Mouse (Mus musculus): Measurements from ENCODE around the gene Cyp4f13.

Cyp4f13 gene

DNA sequence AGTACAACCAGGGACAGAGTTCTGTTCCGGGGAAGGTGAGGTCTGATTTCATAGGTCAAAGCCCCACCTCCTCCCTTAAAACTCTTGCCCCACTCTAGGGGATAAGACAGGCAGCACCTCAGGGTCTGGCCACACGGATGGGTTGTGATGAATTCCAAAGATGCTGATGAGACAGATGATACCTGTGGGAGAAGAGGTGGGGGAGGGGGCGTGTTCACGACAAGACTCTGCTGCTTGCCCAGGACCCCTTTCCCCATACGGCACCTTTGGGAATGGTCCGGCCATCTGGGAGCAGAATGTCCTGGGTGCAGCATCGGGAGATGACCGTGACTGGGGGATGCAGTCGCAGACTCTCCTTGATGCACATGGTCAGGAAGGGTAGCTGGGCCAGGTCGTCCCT lies 41.0 kb downstream of the Cyp4f13 start:
- DNase-seq (ENCODE audit: low read depth, low spot score), result no peak

DNA sequence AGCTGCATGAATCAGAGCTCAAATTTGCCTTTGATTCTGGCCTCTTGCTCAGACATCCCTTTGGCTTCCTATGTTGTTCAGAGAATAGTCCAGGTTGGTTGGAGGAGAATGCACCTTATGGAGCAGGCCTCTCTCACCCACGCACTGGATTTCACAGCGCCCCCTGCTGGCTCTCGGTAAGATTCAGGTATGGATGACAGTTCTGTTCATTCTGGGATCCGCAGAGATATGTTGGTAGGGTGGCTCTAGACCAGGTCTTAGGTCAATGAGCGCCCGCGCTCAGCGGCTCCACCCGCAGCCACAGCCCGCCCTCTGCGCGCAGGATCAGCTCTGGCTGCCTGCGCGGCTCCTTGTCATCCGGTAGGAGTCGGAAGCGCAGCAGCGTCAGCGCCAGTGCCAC lies 42.0 kb downstream of the Cyp4f13 start:
- DNase-seq (ENCODE audit: low read depth, low spot score), result peak; percentile 59

DNA sequence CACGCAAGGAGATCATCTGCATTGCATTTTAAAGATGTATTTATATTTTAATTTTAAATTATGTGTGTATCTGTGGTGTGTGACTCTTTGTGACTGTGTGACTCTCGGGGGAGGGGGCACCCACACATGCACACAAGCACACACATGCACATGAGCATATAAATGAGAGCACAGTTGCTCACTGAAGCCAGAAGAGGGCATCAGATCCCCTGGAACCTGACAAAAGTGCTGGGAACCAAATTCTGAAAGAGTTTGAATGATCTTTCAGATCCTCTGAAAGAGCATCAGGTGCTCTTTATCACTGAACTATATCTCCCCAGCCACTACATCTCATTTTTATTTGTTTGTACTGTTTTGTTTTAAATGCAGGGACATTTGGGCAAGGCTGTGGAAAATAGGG lies 42.8 kb downstream of the Cyp4f13 start:
- peak; percentile 63 for DNase-seq (ENCODE audit: low read depth, low spot score)

DNA sequence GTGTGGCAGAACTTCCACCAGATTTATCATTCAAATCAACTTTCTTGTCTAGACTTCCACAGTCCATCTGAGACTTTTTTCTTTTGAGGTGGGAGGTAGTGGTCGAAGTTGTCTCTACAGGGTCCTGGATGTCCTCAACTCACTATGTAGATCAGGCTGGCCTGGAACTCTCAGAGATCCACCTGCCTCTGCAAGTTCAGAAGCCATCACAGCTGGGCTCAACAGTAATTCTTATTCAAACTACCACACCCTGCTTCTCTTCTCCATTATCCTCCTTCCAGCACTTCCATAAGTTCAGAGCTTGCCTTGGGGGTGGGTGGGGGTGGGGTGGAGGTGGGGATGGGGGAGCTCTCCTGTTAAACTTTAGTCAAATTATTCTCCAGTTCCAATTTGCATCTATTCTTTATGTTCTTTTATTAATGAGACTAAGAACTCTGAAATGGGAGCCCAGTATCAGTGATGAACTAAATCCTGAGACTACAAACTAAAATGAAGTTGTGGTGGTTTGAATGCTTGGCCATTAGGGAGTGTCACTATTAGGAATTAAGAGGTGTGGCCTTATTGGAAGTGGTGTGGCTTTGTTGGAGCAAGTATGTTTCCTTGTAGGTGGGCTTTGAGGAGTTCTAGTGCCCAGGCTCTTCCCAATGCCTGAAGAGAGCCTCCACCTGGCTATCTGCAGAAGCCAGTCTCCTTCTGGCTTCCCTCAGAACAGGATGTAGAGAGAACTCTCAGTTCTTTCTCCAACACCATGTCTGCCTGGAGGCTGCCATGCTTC lies 45.3 kb downstream of the Cyp4f13 start:
- no peak for DNase-seq (ENCODE audit: low read depth, low spot score)

DNA sequence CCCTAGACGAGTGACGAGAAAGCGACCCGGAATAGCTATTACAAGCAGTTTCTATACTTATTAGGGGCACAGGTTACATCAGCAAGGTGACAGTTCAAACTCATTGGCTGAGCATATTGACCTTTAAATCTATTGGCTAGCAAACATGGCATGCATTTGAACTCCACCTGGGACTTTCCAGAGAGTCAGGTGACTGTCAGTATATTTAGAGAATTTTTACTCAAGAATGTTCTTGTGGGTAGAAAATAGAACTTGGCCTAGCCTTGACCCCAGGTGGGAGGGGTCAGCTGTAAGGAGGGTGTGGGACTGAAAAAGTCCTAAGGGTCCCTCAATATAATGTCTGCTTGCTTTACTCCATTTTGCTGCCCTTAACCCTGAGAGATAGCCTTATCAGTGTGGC lies 51.8 kb downstream of the Cyp4f13 start:
- peak; percentile 91 for DNase-seq (ENCODE audit: low read depth, low spot score)

DNA sequence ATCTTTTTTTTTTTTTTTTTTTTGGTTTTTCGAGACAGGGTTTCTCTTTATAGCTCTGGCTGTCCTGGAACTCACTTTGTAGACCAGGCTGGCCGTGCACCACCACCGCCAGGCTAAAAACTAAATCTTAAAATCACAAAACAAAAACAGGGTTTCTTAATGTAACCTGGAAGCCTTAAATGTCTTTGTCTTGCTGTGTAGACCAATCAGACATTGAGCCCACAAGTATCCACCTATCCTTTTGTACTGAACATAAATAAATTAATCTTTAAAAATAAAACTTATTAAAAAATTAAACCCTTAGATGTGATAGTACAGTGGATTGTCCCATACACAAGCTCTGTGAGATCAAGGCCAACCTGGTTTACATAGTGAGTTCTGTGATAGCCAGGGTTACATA lies 53.3 kb downstream of the Cyp4f13 start:
- DNase-seq (ENCODE audit: low read depth, low spot score), result peak; percentile 77

DNA sequence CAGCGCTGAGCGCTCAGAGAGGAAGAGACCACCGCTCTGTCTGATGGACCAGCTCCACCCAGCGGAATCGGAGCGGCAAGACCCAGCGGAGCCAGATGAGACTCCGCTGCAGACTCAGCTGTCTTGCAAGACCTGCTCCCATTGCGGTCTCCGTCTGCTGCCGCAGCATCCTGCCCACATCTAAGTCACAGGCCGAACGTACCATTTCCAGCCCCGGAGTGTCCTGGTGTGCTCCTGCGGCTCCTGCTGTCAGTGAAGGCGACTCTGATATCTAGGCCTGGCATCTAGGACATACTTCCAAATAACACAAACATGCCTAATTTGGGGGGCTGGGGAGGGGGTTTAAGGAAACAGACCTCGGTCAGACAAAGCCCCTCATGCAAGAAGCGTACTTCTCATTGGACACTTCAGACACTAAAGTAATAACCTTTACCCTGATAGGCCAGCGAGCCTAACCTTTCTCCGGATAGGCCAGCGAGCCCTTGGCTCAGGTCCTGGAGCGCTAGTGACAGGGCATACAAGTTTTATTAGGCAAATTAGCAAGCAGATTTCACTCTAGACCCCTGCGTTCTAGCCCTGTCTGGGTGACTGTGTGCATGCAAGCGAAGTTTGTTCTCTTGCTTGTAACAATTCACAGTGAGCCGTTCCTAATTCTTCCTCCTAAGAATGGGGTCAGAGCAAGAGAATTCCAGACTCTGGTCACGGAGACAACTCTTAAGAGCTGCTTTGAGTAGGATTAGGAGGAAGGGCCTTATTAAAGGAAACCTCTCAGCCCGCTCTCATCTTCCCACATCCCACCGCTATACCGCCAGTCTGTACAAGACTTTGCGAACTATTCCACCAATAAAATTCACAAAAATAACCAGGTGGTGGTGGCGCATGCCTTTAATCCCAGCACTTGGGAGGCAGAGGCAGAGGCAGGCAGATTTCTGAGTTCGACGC lies 55.7 kb downstream of the Cyp4f13 start, which contains the start of gene Zfp870:
Gene Zfp870 (minus strand): TSS at position 404 of the 942 bp plus-strand sequence.
- DNase-seq (ENCODE audit: low read depth, low spot score), result peak; percentile 97

DNA sequence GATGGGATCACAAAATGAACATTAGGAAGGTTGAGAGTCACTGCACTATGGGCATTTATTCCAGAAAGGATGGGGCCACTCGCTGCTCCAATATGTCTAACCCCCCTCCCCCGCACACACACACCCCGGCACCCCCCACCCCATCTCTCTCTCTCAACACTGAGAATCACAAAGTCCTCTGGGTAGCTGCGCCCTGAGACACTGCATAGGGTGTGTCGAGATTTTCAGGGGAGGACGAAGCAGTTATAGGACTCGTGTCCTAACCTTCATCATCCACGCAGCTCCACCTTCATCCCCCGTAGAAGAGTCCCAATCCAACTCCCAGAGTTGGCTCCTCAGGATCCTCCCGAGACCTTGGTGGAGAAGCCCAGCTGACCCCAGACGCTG lies 56.4 kb downstream of the Cyp4f13 start:
- no peak for DNase-seq (ENCODE audit: low read depth, low spot score)

DNA sequence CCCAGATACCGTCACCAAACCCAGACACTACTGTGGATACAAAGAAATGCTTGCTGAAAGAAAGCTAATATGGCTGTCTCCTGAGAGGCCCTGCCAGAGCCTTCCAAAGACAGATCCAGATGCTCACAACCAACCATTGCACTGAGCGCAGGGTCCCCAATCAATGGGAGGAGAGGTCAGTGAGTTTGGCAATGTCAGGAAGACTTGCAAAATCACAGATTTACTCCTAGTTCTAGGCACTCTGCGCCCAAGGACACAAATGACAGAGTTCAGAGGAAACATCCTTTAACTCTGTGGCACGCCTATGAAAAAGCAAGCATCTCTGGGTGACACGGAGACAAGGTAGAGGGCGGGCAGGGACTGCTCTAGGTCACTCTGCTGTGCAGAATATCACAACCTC lies 57.6 kb downstream of the Cyp4f13 start:
- no peak for DNase-seq (ENCODE audit: low read depth, low spot score)

DNA sequence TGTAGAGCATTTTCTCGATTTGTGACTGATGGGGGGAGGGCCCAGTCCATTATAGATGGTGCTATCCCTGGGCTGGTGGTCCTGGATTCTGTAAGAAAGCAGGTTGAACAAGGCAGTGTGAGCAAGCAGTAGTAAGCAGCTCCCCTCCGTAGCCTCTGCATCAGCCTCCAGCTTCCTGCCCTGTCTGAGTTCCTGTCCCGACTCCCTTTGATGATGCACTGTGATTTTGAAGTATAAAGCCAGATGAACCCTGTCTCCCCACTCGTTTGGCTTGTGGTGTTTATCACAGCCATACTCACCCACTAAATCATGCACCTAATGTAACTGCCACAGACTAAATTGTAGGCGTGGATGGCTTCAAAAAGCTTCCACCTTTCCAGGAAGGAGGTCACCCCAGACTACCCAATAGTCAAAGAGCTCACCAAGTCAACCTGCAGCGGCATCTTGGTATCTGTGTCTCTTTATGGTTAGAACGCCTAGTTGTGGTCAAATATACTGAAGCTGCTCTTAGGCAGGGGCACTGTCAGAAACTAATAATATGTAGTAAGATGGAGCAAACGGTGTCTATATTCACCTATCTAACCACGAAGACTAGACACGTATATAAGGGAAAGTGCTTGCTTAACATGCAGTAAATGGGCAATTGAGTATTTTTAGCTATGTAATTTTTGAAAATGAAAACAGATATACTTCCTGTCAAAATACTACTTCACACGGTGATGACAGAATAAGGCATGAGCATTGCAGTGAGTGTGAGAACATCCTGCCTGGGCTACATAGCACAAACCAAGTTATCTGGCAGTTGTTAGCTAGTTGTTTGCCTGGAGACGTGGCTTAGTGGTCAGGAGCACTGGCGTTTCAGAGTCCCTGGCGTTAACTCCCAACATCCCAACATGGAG lies 66.6 kb downstream of the Cyp4f13 start:
- DNase-seq (ENCODE audit: low read depth, low spot score), result no peak

DNA sequence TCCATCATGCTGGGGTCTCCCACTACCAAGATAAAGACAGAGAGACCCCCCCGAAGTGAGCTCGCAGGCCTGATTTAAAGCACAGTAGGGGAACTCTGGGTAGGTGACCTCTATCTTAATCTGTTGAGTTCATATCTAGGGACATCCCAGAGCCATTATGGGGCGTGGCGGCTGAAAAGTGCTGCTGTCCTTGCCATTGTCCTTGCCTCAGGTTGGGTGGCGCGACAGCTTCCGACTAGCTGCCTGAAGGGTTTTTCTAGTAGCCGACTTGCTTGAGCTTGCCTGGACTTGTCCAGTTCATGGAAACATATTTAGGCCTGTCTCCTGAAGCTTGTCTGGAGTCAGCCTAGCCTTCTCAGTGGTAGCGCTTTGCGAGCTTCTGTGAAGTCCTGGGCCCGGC lies 68.4 kb downstream of the Cyp4f13 start:
- no peak for DNase-seq (ENCODE audit: low read depth, low spot score)

DNA sequence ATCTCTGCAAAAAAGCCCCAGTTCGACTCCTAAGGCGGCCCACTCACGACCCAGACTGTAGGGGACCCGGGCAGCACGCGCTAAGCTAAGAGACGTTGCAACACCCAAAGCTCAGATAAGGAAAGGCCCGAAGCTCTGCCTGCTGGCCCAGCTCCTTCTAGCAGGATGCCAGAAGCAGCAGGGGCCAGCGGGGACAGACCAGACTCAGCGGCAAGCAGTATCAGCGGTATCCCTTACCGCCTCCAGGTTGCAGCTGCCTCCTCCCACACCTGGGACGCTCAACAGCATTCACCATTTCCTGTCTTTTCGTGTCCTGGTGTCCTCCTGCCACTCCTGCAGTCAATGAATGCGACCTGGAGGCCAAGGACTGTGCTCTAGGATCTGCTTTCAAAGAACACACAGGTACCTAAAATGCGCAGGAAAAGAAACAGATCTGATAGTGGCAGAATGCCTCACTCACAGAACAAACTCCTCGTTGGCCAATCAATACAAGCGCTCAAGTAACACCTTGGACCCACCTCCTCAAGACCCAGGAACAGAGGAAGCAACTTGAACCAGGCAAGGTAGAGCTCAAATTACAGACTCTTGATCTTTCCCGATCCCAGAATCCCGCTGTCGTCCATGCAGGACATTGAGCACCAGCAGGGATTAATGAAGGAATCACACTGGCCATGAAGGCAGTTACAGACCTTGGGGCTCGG lies 69.6 kb downstream of the Cyp4f13 start:
- no peak for DNase-seq (ENCODE audit: low read depth, low spot score)

Data from A20 (cell line).